Mouse (Mus musculus) hindbrain, embryonic 11.5 days (tissue): ENCODE data around the gene Lancl3. TPM values are rescaled to one million over a fixed set of nuclear protein-coding genes. Genes with fewer than 3 reads are reported as not detected.
A peak's percentile ranks its signal among the peaks of the same experiment; 100 is the strongest.

Experiments
- ATAC-seq: fragments of 200-750 bp; cut with Nextera tagmentation; 2 replicates; pipeline ENCODE4 v1.8.0; 2017; ENCODE audit warnings: mild to moderate bottlenecking, moderate TSS enrichment, moderate library complexity; ENCODE audit not compliant: low FRiP score
- DNase-seq: peaks from one replicate; pipeline ENCODE4 v3.0.0-alpha.2; 2015; ENCODE audit warnings: low spot score
- H3K27ac ChIP-seq: fragments of 300-500 bp; sonication (generic); 2 replicates; pipeline ENCODE4 v1.5.1; 2014; ENCODE audit warnings: mild to moderate bottlenecking, low read depth, low read length
- H3K27me3 ChIP-seq: fragments of 300-500 bp; sonication (generic); 2 replicates; pipeline ENCODE4 v1.6.1; 2014; ENCODE audit warnings: mild to moderate bottlenecking, low read length, moderate library complexity, mixed read lengths; ENCODE audit not compliant: control insufficient read depth, insufficient read depth
- H3K36me3 ChIP-seq: fragments of 300-500 bp; sonication (generic); 2 replicates; pipeline ENCODE4 v1.6.1; 2014; ENCODE audit warnings: mild to moderate bottlenecking, low read length, moderate library complexity, mixed read lengths; ENCODE audit not compliant: control insufficient read depth, insufficient read depth
- H3K4me1 ChIP-seq: fragments of 300-500 bp; sonication (generic); replicated peaks from 2 replicates; pipeline ENCODE4 v1.6.1; 2014; ENCODE audit warnings: low read length, mixed read lengths; ENCODE audit not compliant: control insufficient read depth, insufficient read depth
- H3K4me2 ChIP-seq: fragments of 300-500 bp; sonication (generic); replicated peaks from 2 replicates; pipeline ENCODE4 v1.6.1; 2014; ENCODE audit warnings: mild to moderate bottlenecking, low read depth, low read length
- H3K4me3 ChIP-seq: fragments of 300-500 bp; sonication (generic); 2 replicates; pipeline ENCODE4 v1.5.1; 2014; ENCODE audit warnings: low read depth, low read length
- H3K9ac ChIP-seq: fragments of 300-500 bp; sonication (generic); 2 replicates; pipeline ENCODE4 v1.6.1; 2014; ENCODE audit warnings: low read depth, low read length
- H3K9me3 ChIP-seq: fragments of 300-500 bp; sonication (generic); 2 replicates; pipeline ENCODE4 v1.6.1; 2016; ENCODE audit warnings: low read length; ENCODE audit not compliant: control insufficient read depth
- WGBS: fragments of 180-500 bp; shearing (Covaris S2); extraction: QIAGEN DNeasy Blood & Tissue Kit; methylation state at CpG from one replicate; pipeline ENCODE4 v1.1.7; 2014; 5-methylcytosine and 5-hydroxymethylcytosine counted together
- polyA plus RNA-seq: library from polyadenylated mRNA; unstranded; fragments of >200 nt; fragmentation: Nextera tagmentation; extraction: Ambion mirVana; gene quantifications from 2 replicates; pipeline ENCODE4 v1.2.1, GENCODE M21; 2014

Lancl3 gene
- polyA plus RNA-seq, 1 experiment from 2014 or later: 1.0 TPM

DNA sequence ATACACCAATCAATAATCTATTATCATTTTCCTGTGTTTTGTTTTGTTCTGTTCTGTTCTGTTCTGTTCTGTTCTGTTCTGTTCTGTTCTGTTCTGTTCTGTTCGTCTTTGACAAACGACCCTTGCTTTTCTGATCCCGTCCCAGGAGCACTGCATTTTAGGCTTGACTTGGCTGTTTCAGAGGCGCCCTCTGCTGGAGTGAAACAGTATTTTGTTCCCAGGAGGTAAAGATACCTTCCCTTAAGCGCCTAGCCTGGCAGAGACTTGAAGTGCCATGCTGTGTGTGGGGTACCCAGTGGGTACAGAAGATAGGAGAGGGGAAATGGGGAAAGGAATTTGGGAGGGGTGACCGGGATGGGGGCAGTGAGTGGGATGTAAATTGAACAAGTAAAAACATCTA, 21.5 kb downstream of the Lancl3 start:
- DNase-seq (peak; percentile 60), ATAC-seq (no peak)
- 36% methylated on average over 6 of the region's 6 CpGs for WGBS
- H3K27me3 ChIP-seq: no peaks in the 10 kb centered on the region
- no peak overlapping the region for H3K4me3 ChIP-seq
- no peak overlapping the region for H3K27ac ChIP-seq
- no peaks in the 10 kb centered on the region for H3K36me3 ChIP-seq
- no peak overlapping the region for H3K9ac ChIP-seq
- no peaks in the 10 kb centered on the region for H3K9me3 ChIP-seq
- H3K4me2 ChIP-seq: no peak overlapping the region
- no peaks in the 10 kb centered on the region for H3K4me1 ChIP-seq

DNA sequence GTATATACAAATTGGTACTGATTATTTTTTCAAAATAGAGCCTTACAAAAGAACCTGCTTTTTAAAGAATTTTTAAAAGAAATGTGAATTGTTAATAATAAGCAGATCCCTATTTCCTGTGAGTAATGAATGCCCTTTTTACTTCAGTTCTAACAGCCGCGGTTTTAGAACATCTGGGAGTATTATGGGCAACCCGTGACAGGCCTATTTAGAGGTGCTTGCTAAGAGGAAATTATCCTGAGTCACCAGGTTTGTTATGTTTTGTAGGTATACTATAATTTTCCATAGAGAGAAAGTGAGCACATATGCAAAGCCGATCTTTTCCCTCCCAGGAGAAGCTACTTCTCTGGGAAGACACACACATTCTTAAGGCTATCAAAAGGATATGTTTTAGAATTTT, 22.0 kb downstream of the Lancl3 start:
- Histone ChIP-seq H3K4me2 (no peak overlapping the region), H3K9me3 (no peaks in the 10 kb centered on the region), H3K27me3 (no peaks in the 10 kb centered on the region), H3K27ac (no peak overlapping the region), H3K4me1 (no peaks in the 10 kb centered on the region), H3K9ac (no peak overlapping the region), H3K36me3 (no peaks in the 10 kb centered on the region), H3K4me3 (no peak overlapping the region)
- no peak for DNase-seq
- no peak for ATAC-seq
- 89% methylated on average over 4 of the region's 4 CpGs for WGBS

DNA sequence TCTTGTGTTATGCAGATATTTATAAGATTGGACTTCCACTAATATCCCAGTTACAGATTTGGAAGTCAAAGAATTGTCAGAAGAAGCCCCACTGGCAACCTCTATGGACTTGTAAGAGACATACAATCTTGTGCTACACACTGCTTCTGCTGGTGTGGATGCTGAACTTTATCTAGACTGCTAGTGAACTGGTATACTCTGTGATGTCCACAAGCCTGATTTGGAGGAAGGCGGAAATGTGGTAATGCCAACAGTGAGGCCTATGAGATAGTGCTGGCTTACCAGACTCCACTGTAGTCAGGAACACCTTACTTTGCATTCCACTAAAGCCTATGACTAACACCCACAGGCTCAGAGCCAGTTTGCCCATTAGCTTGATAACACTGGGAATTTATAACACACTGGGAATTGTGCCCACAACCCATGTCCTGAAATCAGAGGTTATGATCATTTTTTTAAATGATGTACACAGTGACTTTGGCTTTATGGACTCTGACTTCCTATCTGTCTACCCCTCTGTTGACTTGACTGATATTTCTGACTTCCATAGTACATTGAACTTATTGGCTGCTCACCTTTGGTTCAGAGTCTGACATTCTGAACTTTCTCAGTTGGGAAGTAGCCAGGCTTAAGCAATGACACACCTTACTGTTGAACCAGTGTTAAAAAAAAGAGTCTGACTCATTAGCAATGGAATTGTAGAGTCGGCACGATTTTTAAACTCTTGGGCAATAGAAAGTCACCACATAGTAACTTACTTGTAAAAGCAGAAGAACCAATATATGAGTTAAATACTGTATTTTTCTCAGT, 22.9 kb downstream of the Lancl3 start:
- no peaks in the 10 kb centered on the region for H3K36me3 ChIP-seq

DNA sequence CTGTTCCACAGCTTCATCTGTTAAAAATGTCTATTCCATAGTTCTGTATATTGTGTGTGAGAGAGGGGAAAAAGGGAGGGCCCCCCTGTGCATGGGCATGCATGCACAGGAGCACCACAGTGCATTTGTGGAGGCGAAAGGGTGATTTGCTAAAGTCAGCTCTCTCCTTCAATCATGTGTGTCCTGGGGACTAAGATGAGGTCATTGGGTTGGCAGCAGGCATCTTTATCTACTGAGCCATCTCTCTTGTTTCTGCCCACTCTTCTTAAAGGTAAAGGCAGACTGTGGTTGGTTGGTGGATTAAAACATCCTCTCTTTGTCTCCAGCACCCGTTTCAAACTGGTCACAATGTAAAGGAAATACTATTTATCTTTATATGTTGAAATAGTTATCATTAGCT, 27.4 kb downstream of the Lancl3 start:
- 77% methylated on average over 2 of the region's 2 CpGs for WGBS
- no peak for DNase-seq
- Histone ChIP-seq H3K27me3 (no peaks in the 10 kb centered on the region), H3K9me3 (no peaks in the 10 kb centered on the region), H3K4me2 (no peak overlapping the region), H3K4me3 (no peak overlapping the region), H3K4me1 (no peaks in the 10 kb centered on the region), H3K27ac (no peak overlapping the region), H3K36me3 (no peaks in the 10 kb centered on the region), H3K9ac (no peak overlapping the region)
- no peak for ATAC-seq

More for the DNA sequence above, 22.9 kb downstream of the Lancl3 start:
- H3K27me3 ChIP-seq: no peaks in the 10 kb centered on the region
- H3K4me2 ChIP-seq: no peak overlapping the region
- no peaks in the 10 kb centered on the region for H3K4me1 ChIP-seq
- no peak for DNase-seq
- no peak for ATAC-seq
- 93% methylated on average over 3 of the region's 3 CpGs for WGBS
- H3K9me3 ChIP-seq: no peaks in the 10 kb centered on the region
- no peak overlapping the region for H3K27ac ChIP-seq
- H3K4me3 ChIP-seq: no peak overlapping the region
- no peak overlapping the region for H3K9ac ChIP-seq

DNA sequence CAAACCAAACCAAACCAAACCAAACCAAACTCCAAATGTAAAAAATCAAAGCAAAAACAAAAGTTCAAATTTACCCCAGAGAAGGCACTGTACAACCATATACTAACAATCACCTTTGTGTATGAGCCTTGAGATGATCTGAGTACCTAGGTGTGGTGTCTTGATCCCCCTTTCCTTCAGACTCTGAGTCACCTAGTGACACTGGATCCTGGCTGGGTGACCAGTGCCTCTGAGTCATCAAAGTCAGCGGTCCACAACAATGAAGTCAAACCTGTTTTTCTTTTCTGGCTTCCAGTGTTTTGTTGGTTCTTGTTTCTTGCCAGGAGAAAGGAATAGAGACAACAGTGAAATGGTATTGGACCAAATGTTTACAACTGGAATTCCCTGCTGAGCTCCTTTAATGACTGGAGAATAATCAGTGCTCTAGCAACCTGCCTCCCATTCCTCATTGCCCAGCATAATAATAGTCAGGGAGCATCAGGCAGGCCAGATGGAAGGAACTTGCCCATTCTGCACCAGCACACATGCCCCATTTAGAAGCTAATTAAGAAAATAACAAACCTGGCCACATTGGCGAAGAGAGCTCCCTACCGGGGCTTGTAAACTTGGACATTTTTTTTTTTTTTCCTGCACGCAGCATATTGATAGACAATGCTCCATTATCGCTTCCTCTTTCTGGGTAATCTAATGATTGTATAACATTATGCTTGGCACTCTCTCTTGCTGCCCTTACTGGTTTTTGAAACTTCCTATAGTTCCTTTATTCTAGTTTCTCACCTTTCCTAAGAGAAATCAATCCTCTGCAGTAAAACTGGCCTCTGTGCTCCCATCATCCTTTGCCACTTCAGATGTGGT, 41.3 kb downstream of the Lancl3 start:
- DNase-seq (no peak), ATAC-seq (no peak)
- Histone ChIP-seq H3K27ac (no peak overlapping the region), H3K27me3 (no peaks in the 10 kb centered on the region), H3K36me3 (no peaks in the 10 kb centered on the region), H3K9me3 (no peaks in the 10 kb centered on the region), H3K9ac (no peak overlapping the region), H3K4me3 (no peak overlapping the region), H3K4me2 (no peak overlapping the region), H3K4me1 (no peaks in the 10 kb centered on the region)
- WGBS: 83% methylated on average over 5 of the region's 5 CpGs

DNA sequence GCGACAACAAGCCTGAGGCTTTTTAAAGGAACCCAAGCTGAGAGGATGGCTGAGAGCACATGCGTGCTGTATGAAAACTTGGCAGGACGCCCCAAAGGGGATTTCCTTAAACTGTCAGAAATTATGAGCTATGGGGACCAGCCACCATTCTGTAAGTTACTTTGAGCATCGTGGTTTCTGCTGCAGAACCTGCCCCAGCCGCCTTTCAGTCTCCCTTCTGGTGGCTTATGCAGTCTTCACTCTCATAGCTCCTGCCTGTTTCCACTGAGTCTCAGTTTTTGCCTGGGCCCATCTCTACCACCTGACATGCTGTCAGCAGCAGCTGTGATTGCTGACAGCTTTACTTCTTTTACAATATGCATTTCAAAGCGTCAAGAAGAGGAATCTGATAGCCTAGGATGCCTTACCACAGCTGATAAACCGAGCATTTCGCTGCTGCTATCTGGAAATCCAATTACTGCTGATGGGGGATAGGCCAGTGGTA, 43.7 kb downstream of the Lancl3 start:
- no peaks in the 10 kb centered on the region for H3K9me3 ChIP-seq
- H3K9ac ChIP-seq: no peak overlapping the region
- H3K4me2 ChIP-seq: no peak overlapping the region
- H3K4me1 ChIP-seq: no peaks in the 10 kb centered on the region
- no peaks in the 10 kb centered on the region for H3K27me3 ChIP-seq
- H3K4me3 ChIP-seq: no peak overlapping the region
- no peaks in the 10 kb centered on the region for H3K36me3 ChIP-seq
- DNase-seq (no peak), ATAC-seq (no peak)
- no peak overlapping the region for H3K27ac ChIP-seq
- WGBS: 73% methylated on average over 8 of the region's 8 CpGs

DNA sequence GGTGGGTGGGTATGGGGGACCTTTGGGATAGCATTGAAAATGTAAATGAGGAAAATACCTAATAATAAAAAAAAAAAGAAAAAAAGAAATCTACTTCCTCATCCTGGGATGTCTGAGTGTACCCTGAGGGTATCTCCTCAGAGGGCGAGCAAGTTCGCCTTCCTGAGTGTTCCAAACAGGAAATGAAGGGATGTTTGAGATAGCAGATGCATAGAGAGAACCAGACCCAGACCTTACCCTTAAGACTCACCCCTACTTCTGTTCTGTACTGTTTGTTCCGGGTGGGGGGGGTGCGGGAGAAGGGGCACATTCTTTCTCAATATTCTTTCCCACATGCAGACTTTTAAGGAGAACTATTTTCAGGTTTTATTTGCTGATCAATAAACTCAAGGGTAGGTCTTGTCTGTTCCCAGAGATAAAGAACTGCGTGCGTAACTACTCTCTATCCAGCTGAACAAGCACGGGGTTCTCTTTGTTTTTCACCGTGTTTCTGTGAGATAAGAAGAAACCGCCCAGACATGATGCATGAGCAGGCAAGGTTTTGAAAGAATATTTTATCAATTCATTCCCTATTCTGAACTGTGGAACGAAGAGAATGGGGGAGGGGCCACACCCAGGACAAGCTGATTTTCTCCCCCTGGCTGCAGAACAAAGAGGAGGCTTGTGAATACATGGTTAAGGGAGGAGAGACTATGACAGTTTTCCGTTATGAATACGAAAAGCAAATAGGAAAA, 45.1 kb downstream of the Lancl3 start:
- Histone ChIP-seq H3K36me3 (no peaks in the 10 kb centered on the region), H3K4me1 (no peaks in the 10 kb centered on the region), H3K9ac (no peak overlapping the region), H3K4me2 (no peak overlapping the region), H3K27me3 (no peaks in the 10 kb centered on the region), H3K4me3 (no peak overlapping the region), H3K9me3 (no peaks in the 10 kb centered on the region), H3K27ac (no peak overlapping the region)
- peak; percentile 5 for DNase-seq
- peak; percentile 73; the same call in 1 of the 2 replicates for ATAC-seq
- 60% methylated on average over 12 of the region's 12 CpGs for WGBS

DNA sequence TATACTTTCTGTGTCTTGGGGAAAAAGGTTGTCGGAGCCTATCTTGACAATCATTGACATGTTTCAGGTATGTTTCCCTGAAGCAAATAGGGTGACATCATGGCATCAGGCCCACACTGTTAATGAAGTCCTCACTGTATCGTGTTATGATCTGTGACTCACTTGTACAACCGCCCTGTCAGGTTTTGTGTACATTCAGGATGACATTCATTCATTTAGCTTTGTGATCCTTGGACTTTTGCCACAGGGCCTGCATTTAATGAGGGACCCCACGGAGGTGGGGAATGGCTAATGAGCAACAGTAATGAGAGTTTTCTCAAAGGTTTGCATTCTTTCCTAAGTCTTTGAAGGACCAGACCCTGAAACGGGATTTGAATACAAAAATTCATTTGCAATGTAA, 49.2 kb downstream of the Lancl3 start:
- H3K4me3 ChIP-seq: no peak overlapping the region
- H3K27me3 ChIP-seq: no peaks in the 10 kb centered on the region
- no peak overlapping the region for H3K27ac ChIP-seq
- DNase-seq (no peak), ATAC-seq (no peak)
- H3K4me1 ChIP-seq: no peaks in the 10 kb centered on the region
- no peaks in the 10 kb centered on the region for H3K36me3 ChIP-seq
- no peaks in the 10 kb centered on the region for H3K9me3 ChIP-seq
- H3K9ac ChIP-seq: no peak overlapping the region
- 62% methylated on average over 5 of the region's 5 CpGs for WGBS
- no peak overlapping the region for H3K4me2 ChIP-seq
